ENCODE assay signal across 15 mouse cellular contexts in genomic region chr2:33546051-33546450, GRCm38 (mm10).
DNase-seq lines count a peak whose midpoint lies in the region; ATAC-seq and TF ChIP-seq lines count a peak whose summit lies in the region.
"Had no signal": no experiment of that assay in that cellular context is flagged by ENCODE, and none has a peak within 500 bp of the region (broad histone marks: within the 10 kb centered on the region; RNA-seq: fewer than 3 reads in every experiment).

No protein-coding gene starts in this region.

- no peak for ATAC-seq in forebrain, embryonic 16.5 days
- ATAC-seq in midbrain, embryonic 15.5 days (replicated peaks): no peak

- peak overlapping the region; percentile 87 for H3K27ac ChIP-seq in layer of hippocampus, adult 2 months
- peak overlapping the region; percentile 93 for H3K27ac ChIP-seq in forebrain, embryonic 16.5 days (ENCODE audit: low read length)
- peak overlapping the region; percentile 92 for H3K27ac ChIP-seq in midbrain, embryonic 15.5 days
- H3K27ac ChIP-seq: stomach, postnatal 0 days had no signal

- no peak overlapping the region for H3K4me3 ChIP-seq in layer of hippocampus, adult 2 months
- H3K4me3 ChIP-seq in forebrain, embryonic 16.5 days (replicated peaks; ENCODE audit: low read length): no peak overlapping the region
- H3K4me3 ChIP-seq in midbrain, embryonic 15.5 days: no peak overlapping the region

- H3K36me3 ChIP-seq in forebrain, embryonic 16.5 days (ENCODE audit: control insufficient read depth, insufficient read depth): no peaks in the 10 kb centered on the region
- H3K36me3 ChIP-seq in midbrain, embryonic 15.5 days (replicated peaks): no peaks in the 10 kb centered on the region

- DNase-seq in cerebellum, adult 11-12 months: peak; percentile 63
- DNase-seq in cerebellum, adult 11 months: no peak
- DNase-seq in layer of hippocampus, adult 2 months (ENCODE audit: low spot score in 2 of 2): no peak
- DNase-seq in layer of hippocampus, adult 8-10 months (ENCODE audit: low spot score in 2 of 2): no peak
- DNase-seq in embryo, embryonic 9.5 days (ENCODE audit: extremely low spot score): no peak
- DNase-seq in heart, postnatal 36 days: no peak
- DNase-seq: adrenal gland, postnatal 14 days; kidney, adult 9 months; kidney, postnatal 4 days; layer of hippocampus, postnatal 36 days; lung, postnatal 36 days; thymus, postnatal 4 days had no signal

- no peaks in the 10 kb centered on the region for H3K9me3 ChIP-seq in forebrain, embryonic 16.5 days (ENCODE audit: control insufficient read depth, low read length)
- H3K9me3 ChIP-seq in midbrain, embryonic 15.5 days: no peaks in the 10 kb centered on the region

- H3K4me1 ChIP-seq in forebrain, embryonic 16.5 days (replicated peaks; ENCODE audit: control insufficient read depth, insufficient read depth, low read length): peaks cover 37% of the 10 kb centered on the region
- H3K4me1 ChIP-seq in midbrain, embryonic 15.5 days: peaks cover 41% of the 10 kb centered on the region

- H3K4me2 ChIP-seq in forebrain, embryonic 16.5 days (ENCODE audit: low read length): no peak overlapping the region
- no peak overlapping the region for H3K4me2 ChIP-seq in midbrain, embryonic 15.5 days

- H3K27me3 ChIP-seq in forebrain, embryonic 16.5 days (replicated peaks; ENCODE audit: control insufficient read depth, insufficient read depth, low read length): peaks cover 12% of the 10 kb centered on the region; the same call in 1 of the 2 replicates
- H3K27me3 ChIP-seq in midbrain, embryonic 15.5 days (replicated peaks): peaks cover 3% of the 10 kb centered on the region; the same call in 1 of the 2 replicates

- intact Hi-C loops in heart, postnatal 36 days (cut with DNase I): no loop called here

- H3K9ac ChIP-seq in forebrain, embryonic 16.5 days (replicated peaks; ENCODE audit: low read depth, low read length): no peak overlapping the region
- no peak overlapping the region for H3K9ac ChIP-seq in midbrain, embryonic 15.5 days

- WGBS in forebrain, embryonic 16.5 days: 68% methylated on average over 5 of the region's 5 CpGs
- 82% methylated on average over 5 of the region's 5 CpGs for WGBS in midbrain, embryonic 15.5 days

- no peak for TF ChIP-seq CTCF in layer of hippocampus, adult 2 months (conservative IDR thresholded peaks at IDR 0.05)
